Mouse (Mus musculus) stomach, embryonic 14.5 days (tissue): ENCODE measurements at regions not wholly inside any gene's neighbourhood (a gene's known extent, or its start where the extent isn't known, plus 50 kb on each side); places are given as distances from the start of the nearest gene placed in this dataset.

Experiments
- ATAC-seq: fragments of 200-750 bp; cut with Nextera tagmentation; 2 replicates; pipeline ENCODE4 v1.8.0; 2017; ENCODE audit warnings: low read depth, moderate TSS enrichment; ENCODE audit not compliant: insufficient number of reproducible peaks, insufficient read depth, low FRiP score
- H3K27ac ChIP-seq: fragments of 300-500 bp; sonication (generic); 2 replicates; pipeline ENCODE4 v1.5.1; 2014; ENCODE audit warnings: mild to moderate bottlenecking, low read length, moderate library complexity, mixed read lengths
- H3K27me3 ChIP-seq: fragments of 300-500 bp; sonication (generic); 2 replicates; pipeline ENCODE4 v1.6.1; 2014; ENCODE audit warnings: low read length, control low read depth, mixed read lengths; ENCODE audit not compliant: control insufficient read depth, insufficient read depth
- H3K36me3 ChIP-seq: fragments of 300-500 bp; sonication (generic); 2 replicates; pipeline ENCODE4 v1.6.1; 2014; ENCODE audit warnings: mild to moderate bottlenecking, control low read depth, low read length, moderate library complexity, mixed read lengths; ENCODE audit not compliant: control insufficient read depth, insufficient read depth
- H3K4me1 ChIP-seq: fragments of 300-500 bp; sonication (generic); 2 replicates; pipeline ENCODE4 v1.6.1; 2014; ENCODE audit warnings: low read length, control low read depth, mixed read lengths; ENCODE audit not compliant: control insufficient read depth, insufficient read depth
- H3K4me2 ChIP-seq: fragments of 300-500 bp; sonication (generic); replicated peaks from 2 replicates; pipeline ENCODE4 v1.6.1; 2014; ENCODE audit warnings: low read depth, low read length, control low read depth
- H3K4me3 ChIP-seq: fragments of 300-500 bp; sonication (generic); 2 replicates; pipeline ENCODE4 v1.5.1; 2014; ENCODE audit warnings: low read depth, low read length, control low read depth
- H3K9ac ChIP-seq: fragments of 300-500 bp; sonication (generic); replicated peaks from 2 replicates; pipeline ENCODE4 v1.6.1; 2014; ENCODE audit warnings: low read depth, mild to moderate bottlenecking, control low read depth, low read length, moderate library complexity, mixed read lengths
- H3K9me3 ChIP-seq: fragments of 300-500 bp; sonication (generic); 2 replicates; pipeline ENCODE4 v1.6.1; 2016; ENCODE audit warnings: low read depth, low read length, control low read depth; ENCODE audit not compliant: control insufficient read depth
- WGBS: fragments of 180-500 bp; shearing (Covaris S2); extraction: QIAGEN DNeasy Blood & Tissue Kit; methylation state at CpG from one replicate; pipeline ENCODE4 v1.1.7; 2014; 5-methylcytosine and 5-hydroxymethylcytosine counted together

- Histone ChIP-seq H3K4me3 (no peak overlapping the region), H3K27me3 (no peaks in the 10 kb centered on the region), H3K9me3 (no peaks in the 10 kb centered on the region), H3K27ac (no peak overlapping the region), H3K9ac (no peak overlapping the region), H3K4me2 (no peak overlapping the region), H3K4me1 (no peaks in the 10 kb centered on the region), H3K36me3 (no peaks in the 10 kb centered on the region)
- no peak for ATAC-seq
- 67% methylated on average over 2 of the region's 2 CpGs for WGBS
These were observed 115.6 kb upstream of the Prkd1 start for GRCm38 (mm10) chr12:50764457-50764856.

GRCm38 (mm10) chr12:50734135-50734534 lies 85.2 kb upstream of the Prkd1 start:
- Histone ChIP-seq H3K27me3 (no peaks in the 10 kb centered on the region), H3K4me3 (no peak overlapping the region), H3K4me2 (no peak overlapping the region), H3K36me3 (no peaks in the 10 kb centered on the region), H3K9ac (no peak overlapping the region), H3K27ac (no peak overlapping the region), H3K9me3 (no peaks in the 10 kb centered on the region), H3K4me1 (no peaks in the 10 kb centered on the region)
- WGBS: 78% methylated on average over 9 of the region's 9 CpGs
- no peak for ATAC-seq

GRCm38 (mm10) chr12:50712615-50713014 lies 63.7 kb upstream of the Prkd1 start:
- Histone ChIP-seq H3K36me3 (no peaks in the 10 kb centered on the region), H3K9me3 (no peaks in the 10 kb centered on the region), H3K27ac (no peak overlapping the region), H3K9ac (no peak overlapping the region), H3K27me3 (no peaks in the 10 kb centered on the region), H3K4me2 (no peak overlapping the region), H3K4me1 (no peaks in the 10 kb centered on the region), H3K4me3 (no peak overlapping the region)
- 75% methylated on average over 5 of the region's 5 CpGs for WGBS
- ATAC-seq: no peak

GRCm38 (mm10) chr12:50709000-50709788 lies 60.3 kb upstream of the Prkd1 start:
- no peaks in the 10 kb centered on the region for H3K36me3 ChIP-seq
- no peak overlapping the region for H3K4me2 ChIP-seq
- no peak overlapping the region for H3K4me3 ChIP-seq
- H3K4me1 ChIP-seq: no peaks in the 10 kb centered on the region
- H3K9me3 ChIP-seq: no peaks in the 10 kb centered on the region
- ATAC-seq: no peak
- no peak overlapping the region for H3K27ac ChIP-seq
- H3K9ac ChIP-seq: no peak overlapping the region
- WGBS: 76% methylated on average over 6 of the region's 6 CpGs
- no peaks in the 10 kb centered on the region for H3K27me3 ChIP-seq

GRCm38 (mm10) chr12:50698613-50699442 lies 49.9 kb upstream of the Prkd1 start:
- Histone ChIP-seq H3K36me3 (no peaks in the 10 kb centered on the region), H3K9me3 (no peaks in the 10 kb centered on the region), H3K4me3 (no peak overlapping the region), H3K4me2 (no peak overlapping the region), H3K27me3 (no peaks in the 10 kb centered on the region), H3K4me1 (no peaks in the 10 kb centered on the region), H3K27ac (no peak overlapping the region), H3K9ac (no peak overlapping the region)
- 38% methylated on average over 5 of the region's 5 CpGs for WGBS
- ATAC-seq: no peak
